Mouse (Mus musculus) cerebellum, adult 2 months (tissue): ENCODE data around the gene Snx17. TPM values are rescaled to one million over a fixed set of nuclear protein-coding genes. Genes with fewer than 3 reads are reported as not detected.

Experiments
- DNase-seq, 2 experiments: peaks; one replicate each; pipeline ENCODE4 v3.0.0; 2021
- H3K27ac ChIP-seq: fragments of 200-500 bp; 2 replicates; pipeline ENCODE4 v1.5.1; 2012; ENCODE audit warnings: low read length, control low read depth, inconsistent platforms; ENCODE audit not compliant: insufficient read depth
- H3K27me3 ChIP-seq: fragments of 200-500 bp; 2 replicates; pipeline ENCODE4 v1.6.1; 2012; ENCODE audit warnings: inconsistent platforms, mild to moderate bottlenecking, low read length, moderate library complexity; ENCODE audit not compliant: control insufficient read depth, insufficient read depth
- H3K4me1 ChIP-seq: fragments of 200-500 bp; 2 replicates; pipeline ENCODE4 v1.6.1; 2011; ENCODE audit warnings: low read length; ENCODE audit not compliant: control insufficient read depth, insufficient read depth
- H3K4me3 ChIP-seq: fragments of 200-500 bp; replicated peaks from 2 replicates; pipeline ENCODE3; 2011; ENCODE audit warnings: mild to moderate bottlenecking, low read depth, low read length, control low read depth; ENCODE audit not compliant: insufficient read depth
- CTCF ChIP-seq: fragments of 200-500 bp; IDR thresholded peaks from 2 replicates; pipeline ENCODE4 v1.5.1; 2011; ENCODE audit warnings: low read depth, mild to moderate bottlenecking, control low read depth, low read length, moderate library complexity, borderline replicate concordance; ENCODE audit not compliant: insufficient read depth
- POLR2A ChIP-seq: fragments of 200-500 bp; IDR thresholded peaks from 2 replicates; pipeline ENCODE4 v1.6.1; 2011; ENCODE audit warnings: low read length, control low read depth, borderline replicate concordance; ENCODE audit not compliant: insufficient read depth
- WGBS: fragments of 180-500 bp; shearing (Covaris S2); methylation state at CpG from one replicate; pipeline ENCODE4 v1.1.7; 2018; 5-methylcytosine and 5-hydroxymethylcytosine counted together
- polyA plus RNA-seq: library from polyadenylated mRNA; depleted of rRNA; stranded (reverse); fragments of >200 nt; gene quantifications from 2 replicates; pipeline ENCODE4 v1.2.3, GENCODE M21; 2012

Snx17 gene
- polyA plus RNA-seq, 1 experiment = 124 TPM

DNA sequence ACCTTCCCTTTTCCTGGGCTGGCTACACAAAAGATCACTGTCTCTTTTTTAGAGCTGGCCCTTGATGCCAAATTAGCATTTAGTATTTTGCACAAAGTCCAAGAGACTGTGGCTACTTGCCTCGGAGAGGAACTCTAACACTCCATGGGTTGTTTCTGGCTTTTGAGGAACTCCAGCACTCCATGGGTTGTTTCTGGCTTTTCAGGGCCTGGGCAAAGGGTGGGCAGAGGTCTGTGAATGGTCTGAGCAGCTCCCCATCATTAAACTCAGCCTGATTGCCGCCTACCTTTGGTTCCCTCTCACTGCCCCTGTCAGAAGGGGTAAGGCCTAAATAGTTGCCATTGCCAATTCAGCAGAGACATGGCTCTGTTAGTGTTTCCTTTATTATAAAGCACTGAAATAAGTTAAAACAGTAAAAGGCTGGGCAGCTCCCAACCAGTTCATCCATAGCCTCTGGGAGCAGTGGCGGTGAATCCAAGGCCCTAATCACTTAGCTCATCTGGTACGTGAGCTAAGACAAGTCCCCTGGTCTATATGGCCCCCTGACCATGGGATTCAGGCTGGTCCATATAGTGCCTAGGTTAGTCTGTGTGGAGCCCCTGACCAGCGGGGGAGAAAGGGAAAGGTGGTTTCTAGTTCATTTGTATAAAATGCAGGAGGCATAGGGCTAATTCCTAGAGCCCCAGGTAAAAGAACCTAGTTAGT is 5.7 kb downstream of the Snx17 start:
- DNase-seq = no peak
- Histone ChIP-seq H3K4me3 (no peak overlapping the region), H3K27ac (no peak overlapping the region), H3K4me1 (no peaks in the 10 kb centered on the region), H3K27me3 (no peaks in the 10 kb centered on the region)
- 68% methylated on average over 5 of the region's 5 CpGs for WGBS
- TF ChIP-seq CTCF (no peak), POLR2A (no peak)

DNA sequence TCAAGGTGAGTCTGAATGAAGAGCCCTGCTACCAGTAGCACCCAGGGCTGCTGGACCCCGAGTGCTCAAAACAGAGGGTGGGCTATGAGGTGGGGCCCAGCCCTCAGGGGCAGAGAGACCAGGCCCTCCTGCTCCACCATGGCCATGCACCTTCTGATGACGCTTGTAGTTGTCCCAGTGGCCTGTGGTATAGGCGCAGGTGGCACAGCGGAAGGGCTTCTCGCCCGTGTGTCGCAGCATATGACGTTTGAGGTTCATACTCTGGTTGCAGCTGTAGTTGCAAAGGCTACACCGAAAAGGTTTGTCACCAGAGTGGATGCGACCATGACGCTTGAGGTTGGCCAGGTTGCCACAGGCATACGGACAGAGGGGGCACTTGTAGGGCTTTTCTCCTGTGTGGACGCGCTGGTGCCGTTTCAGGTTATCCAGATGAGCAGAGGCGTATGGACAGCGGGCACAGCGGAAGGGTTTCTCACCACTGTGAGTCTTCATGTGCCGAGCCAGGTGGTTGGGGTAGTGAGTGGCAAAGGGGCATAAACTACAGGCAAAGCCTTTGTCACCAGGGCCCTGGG is 6.4 kb downstream of the Snx17 start:
- Histone ChIP-seq H3K4me3 (no peak overlapping the region), H3K27me3 (no peaks in the 10 kb centered on the region), H3K27ac (no peak overlapping the region), H3K4me1 (no peaks in the 10 kb centered on the region)
- DNase-seq = no peak
- TF ChIP-seq CTCF = no peak
- TF ChIP-seq POLR2A = no peak
- WGBS = 88% methylated on average over 19 of the region's 19 CpGs

DNA sequence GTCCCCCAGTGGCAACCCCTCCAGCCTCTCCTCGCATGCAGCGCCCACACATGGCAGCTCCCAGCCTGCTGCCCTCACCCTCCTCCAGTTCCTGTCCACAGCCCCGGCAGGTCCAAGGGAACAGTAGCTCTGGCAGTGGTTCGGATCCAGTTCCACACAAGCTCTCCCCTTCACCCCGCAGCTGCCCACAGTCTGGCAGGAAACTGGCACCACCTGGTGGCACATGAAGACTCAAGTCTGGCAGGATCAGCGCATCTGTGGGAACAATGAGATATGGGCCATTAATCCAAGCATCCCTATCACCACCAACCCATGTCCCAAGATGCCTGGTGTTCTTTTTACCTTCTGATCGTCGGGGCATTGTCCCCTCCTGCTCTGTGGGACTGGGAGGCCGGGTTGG is 6.9 kb downstream of the Snx17 start:
- no peak for TF ChIP-seq POLR2A
- 0 out of 2 replicates have a peak, but pooled peaks have one; percentile 5 for TF ChIP-seq CTCF

DNA sequence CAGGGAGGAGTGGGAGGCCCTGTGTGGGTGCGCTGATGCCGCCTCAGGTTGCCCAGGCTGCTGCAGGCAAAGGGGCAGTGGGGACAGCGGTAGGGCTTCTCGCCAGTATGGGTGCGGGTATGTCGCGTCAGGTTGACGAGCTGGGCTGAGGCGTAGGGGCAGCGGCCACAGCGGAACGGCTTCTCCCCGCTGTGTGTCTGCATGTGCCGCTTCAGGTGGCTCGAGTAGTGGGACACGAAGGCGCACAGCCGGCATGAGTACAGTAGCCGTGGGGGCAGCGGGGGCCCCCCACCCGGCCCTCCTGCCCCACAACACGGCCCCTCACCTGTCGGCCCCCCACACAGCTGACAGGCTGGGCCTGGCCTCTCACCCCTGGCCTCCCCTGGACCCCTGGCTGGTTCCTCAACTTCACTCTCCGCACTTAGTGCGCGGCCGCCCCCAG is 7.3 kb downstream of the Snx17 start:
- peak; percentile 36 to 42 for DNase-seq
- no peak for TF ChIP-seq CTCF
- TF ChIP-seq POLR2A = no peak
- no peaks in the 10 kb centered on the region for H3K27me3 ChIP-seq
- no peak overlapping the region for H3K4me3 ChIP-seq
- H3K4me1 ChIP-seq = no peaks in the 10 kb centered on the region
- 85% methylated on average over 27 of the region's 27 CpGs for WGBS
- no peak overlapping the region for H3K27ac ChIP-seq

More for the DNA sequence above, 6.9 kb downstream of the Snx17 start:
- 49% methylated on average over 9 of the region's 9 CpGs for WGBS
- Histone ChIP-seq H3K27ac (no peak overlapping the region), H3K4me3 (no peak overlapping the region), H3K27me3 (no peaks in the 10 kb centered on the region), H3K4me1 (no peaks in the 10 kb centered on the region)
- DNase-seq = no peak

DNA sequence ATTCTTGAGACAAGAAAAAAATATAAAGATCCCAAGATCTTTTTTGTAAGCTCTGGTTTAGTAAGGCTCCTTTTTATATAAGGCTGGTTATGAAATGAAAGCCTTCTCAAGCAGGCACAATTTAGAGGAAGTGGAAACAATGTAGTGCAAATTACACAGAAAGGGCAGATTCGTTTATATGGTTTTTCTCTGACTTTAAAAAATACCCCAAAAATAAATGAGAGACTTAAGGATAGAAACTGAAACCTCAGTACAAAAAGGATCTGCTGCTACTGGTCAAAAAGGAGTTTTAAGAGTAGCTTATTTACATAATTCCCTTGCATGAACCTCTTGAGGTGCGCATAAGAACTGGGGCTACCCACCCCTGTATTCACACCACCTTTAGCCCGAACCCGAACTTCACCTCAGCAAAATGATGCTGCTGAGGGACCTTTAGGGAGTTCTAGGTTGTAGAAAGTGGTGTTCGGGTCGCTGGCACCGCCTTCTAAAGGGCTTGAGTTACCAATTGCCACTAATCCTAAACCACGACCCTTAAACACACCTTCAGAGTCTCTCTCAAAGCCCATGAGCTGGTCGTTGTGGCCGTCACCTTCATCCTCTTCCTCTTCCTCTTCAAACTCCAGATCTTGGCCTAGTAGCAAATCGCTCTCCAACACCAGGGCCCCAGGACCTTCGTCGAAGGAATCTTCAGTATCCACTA is 8.2 kb downstream of the Snx17 start:
- H3K4me1 ChIP-seq = no peaks in the 10 kb centered on the region
- H3K27me3 ChIP-seq = no peaks in the 10 kb centered on the region
- DNase-seq = peak in 1 of 2 experiments; percentile 40
- peak overlapping the region; percentile 26; the same call in 1 of the 2 replicates for H3K27ac ChIP-seq
- TF ChIP-seq CTCF = no peak
- TF ChIP-seq POLR2A = peak; percentile 31; the same call in 1 of the 2 replicates
- WGBS = 16% methylated on average over 13 of the region's 13 CpGs
- peak overlapping the region; percentile 70 for H3K4me3 ChIP-seq

DNA sequence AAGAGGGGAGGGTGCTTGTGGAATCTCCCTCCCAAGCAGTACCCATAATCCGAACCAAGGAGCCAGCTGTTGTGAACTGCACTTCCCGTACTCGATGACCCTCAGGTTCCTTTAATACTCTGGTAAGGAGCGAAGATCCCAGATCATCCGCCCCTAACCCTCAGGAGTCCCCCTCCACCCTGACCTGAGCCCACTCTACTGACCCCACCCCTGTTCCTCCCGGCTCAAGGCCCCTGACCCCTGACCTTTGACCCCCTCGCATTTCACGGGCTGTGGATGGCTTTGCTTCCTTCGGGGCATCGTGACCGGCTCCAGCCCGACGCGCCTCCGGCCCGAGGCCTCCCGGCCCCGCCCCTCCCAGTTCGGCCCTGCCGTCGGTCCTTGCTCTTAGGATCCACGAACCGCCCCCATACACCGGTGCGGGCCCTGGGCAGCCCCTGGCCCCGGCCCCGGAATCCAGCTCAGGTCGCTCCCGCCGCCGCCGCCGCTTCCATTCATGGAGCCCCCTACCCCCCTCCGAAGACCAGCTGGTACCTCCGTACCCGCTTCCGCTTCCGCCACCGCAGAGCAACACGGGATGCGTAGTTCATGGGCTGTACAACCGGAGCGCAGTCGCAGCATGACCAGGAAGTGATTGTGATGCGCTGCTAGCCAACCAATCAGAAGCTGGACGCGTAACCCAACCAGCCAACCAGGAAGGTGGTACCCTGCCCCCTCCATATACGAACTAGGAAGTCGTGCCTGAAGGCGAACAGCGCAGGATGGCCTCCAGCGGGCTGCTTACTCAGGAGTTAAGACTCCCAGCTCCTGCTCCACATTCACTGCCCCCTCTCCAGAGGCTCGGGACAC is 8.9 kb downstream of the Snx17 start, which contains the start of gene Zfp513:
TSS of gene Zfp513 (minus strand) at position 562 of the 849 bp plus-strand sequence.
- TF ChIP-seq CTCF (no peak), POLR2A (peak; percentile 79; the same call in 1 of the 2 replicates)
- H3K27ac ChIP-seq = peak within 1 kb of the TSS; percentile 66
- H3K4me3 ChIP-seq = peak within 1 kb of the TSS; percentile 79
- H3K4me1 ChIP-seq = no peaks in the 10 kb centered on the region
- under 1% methylated on average over 53 of the region's 53 CpGs for WGBS
- peak; percentile 95 to 99 for DNase-seq
- H3K27me3 ChIP-seq = no peaks in the 10 kb centered on the region

DNA sequence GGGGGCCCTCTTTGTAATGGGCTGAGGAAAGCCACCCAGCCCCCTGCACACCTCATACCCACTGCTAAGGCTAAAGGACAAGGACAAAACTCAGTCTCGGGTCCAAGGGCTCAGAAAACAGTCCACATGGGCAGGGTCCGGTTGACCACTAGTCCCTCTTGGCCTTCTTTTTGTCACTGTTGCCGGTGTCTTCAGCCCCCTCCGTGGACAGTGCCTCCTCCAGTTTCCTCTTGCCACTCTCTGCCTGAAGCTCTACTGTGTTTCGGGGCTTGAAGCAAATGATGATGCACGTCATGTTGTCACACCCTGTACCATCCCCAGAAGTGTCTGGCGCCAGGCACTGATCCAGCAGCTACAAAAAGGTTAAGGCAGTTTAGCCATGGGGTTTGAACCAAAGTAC is 9.9 kb downstream of the Snx17 start:
- no peak for DNase-seq
- Histone ChIP-seq H3K27ac (0 out of 2 replicates have a peak overlapping the region, but pooled peaks have one; percentile 5), H3K4me3 (no peak overlapping the region), H3K4me1 (no peaks in the 10 kb centered on the region), H3K27me3 (no peaks in the 10 kb centered on the region)
- 86% methylated on average over 7 of the region's 7 CpGs for WGBS
- no peak for TF ChIP-seq CTCF
- TF ChIP-seq POLR2A = no peak
